Mouse (Mus musculus): ENCODE measurements at regions not wholly inside any gene's neighbourhood (a gene's known extent, or its start where the extent isn't known, plus 50 kb on each side); places are given as distances from the start of the nearest gene placed in this dataset.

DNA sequence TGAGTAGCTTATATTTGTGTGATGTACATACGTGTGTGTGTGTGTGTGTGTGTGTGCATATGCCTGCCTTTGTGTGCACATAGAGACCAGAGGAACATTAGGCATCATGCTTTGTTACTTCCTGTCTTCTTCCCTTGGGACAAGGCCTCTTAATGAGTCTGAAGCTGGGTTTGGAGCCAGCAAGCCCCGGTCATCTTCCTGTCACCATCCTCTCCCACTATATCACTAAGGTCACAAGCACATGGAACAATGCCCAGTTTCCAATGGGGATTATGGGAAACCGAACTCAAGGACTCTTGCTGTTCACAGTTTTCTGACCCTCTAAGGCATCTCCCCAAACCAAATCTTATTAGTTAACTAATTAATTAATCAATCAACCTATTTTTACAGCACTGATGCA, 60.7 kb upstream of the Map4k3 start:
- no peak for DNase-seq

DNA sequence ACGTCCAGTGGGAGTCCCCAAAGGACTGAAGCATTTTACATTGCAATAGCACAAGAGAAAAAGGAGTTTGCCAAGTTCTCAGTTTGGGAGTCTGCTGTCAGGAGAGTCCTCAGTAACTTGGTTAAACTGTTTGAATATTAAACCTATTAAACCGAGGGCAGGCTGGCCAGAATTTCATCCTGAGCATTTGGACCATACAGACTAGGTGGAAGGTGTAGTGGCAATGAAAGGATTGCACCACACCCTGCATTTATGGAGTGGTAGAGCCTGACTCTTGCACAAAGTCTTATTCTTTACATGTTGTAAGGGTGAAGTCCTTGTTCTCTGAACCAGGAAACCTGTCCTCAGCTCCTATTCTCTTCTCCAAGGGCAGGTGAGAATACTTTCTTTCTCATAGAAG, 58.6 kb upstream of the Map4k3 start:
- DNase-seq = no peak

DNA sequence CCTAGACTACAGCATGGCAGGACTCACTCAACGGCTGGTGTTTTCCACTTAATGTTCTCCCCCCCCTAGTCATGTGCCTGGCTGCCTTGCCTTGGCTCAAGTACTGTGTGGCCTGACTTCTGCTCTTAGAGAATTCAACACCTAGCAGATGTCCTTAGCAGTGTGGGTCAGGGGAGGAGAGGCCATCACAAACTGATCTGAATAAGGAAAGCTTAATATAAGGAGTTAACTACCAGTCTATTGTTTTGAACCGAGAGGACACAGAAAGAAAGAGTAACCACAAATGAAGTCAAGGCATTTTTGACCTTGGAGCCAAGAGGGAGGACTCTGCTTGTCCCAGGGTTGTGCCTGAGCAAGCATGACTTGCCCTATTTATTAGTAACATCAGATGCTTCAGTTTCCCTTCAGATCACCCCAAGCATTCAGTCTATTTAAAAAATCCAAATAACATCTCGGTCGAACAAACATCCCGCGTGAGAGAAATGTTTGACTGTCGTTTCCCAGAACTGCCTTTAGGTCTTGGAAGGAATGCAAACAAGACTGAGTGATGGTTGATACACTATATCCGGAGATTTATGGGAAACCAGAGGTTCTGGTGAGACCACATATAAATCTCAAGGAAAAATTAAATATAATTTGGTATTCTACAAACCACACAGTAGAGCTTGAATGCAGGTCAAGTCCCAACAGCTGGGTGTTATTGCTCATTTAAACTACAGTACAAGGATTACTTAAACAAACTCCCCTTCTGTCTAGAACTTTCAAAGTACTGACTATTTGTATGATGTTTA, 58.0 kb upstream of the Map4k3 start:
- DNase-seq = no peak

DNA sequence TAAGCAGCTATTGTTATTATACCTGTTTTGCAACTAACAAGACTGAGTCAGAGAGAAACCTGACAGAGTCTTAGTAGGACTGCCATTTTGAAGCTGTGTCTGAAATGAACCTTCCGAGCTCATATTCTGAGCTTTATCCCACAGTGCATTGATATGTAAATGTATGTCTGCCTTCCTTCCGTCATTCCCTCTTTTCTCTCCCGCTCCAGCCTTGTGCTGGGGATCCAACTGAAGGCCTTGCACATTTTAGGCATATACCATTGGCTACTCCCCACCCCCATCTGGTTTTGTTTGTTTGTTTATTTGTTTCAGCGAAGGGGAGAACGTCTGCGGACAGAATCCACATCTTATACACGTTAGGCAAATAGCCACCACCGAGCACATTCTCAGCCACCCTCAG, 57.2 kb upstream of the Map4k3 start:
- DNase-seq = no peak

DNA sequence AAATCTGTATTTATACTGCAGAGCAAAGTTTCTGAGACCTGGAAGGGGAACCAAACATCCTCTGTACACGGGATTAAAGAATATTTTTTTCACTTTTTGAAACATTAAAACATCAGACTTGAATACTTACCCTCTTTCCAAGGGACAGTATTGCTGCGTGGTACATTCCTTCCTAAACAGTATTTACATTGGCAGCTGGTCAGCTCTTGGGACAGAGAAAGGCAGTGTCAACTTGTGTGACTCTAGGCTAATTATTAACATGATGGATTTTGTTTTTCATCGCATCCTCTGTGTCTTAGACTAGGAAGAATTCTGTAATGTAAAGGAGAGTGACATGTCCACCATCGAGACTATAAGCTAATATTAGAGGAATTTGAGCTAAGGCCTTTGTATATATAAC, 56.8 kb upstream of the Map4k3 start:
- no peak for DNase-seq

DNA sequence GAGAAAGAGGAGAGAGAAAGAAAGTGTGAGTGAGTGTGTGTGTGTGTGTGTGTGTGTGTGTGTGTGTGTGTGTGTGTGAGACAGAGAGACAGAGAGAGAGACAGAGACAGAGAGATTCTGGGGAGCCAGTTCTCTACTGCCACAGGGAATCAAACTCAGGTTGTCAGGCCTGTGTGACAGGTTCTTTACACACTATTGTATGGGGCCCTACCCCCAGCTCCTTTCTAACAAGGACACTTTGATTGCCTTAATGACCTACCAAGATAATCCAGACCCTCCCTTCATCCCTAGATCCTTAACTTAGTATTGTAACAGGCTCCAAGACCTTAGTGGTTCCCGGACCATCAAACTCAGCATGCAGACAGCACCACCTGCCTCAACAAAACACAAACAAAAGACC, 53.9 kb upstream of the Map4k3 start:
- DNase-seq = no peak

DNA sequence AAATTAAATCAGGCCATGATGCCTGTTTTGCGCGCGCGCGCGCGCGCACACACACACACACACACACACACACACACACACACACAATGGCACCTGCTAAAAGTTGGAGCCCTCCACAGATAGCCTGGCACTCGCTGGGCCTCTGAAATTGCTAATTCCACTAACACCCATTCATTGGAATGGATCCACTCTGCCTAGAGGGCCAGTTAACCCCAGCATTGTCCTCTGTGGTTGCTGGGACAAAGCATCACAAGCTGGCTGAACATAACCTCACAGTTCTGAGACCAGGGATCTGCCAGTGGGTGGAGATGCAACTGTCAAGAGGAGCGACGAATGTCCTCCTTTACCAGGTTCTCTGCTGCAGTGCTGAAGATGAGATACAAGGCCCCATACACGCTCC, 53.3 kb upstream of the Map4k3 start:
- DNase-seq = no peak

DNA sequence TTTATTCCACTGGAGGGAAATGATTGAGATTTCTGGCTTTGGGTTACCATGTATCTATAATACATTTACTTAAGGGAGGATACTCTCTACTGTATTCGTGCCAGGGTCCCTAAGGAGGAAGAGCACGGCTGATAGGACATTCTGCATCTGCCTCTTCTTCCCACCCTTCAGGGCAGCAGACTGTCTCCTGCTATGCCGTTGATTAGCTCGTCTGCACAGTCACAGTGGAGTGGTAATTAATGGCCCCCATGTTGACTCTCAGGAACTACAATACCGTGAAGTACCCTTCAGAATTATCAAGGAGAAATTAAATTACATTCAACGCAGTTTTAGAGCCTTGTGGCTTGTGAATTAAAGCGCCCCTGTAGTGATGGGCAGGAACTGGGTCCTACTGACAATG, 52.0 kb upstream of the Map4k3 start:
- no peak for DNase-seq

DNA sequence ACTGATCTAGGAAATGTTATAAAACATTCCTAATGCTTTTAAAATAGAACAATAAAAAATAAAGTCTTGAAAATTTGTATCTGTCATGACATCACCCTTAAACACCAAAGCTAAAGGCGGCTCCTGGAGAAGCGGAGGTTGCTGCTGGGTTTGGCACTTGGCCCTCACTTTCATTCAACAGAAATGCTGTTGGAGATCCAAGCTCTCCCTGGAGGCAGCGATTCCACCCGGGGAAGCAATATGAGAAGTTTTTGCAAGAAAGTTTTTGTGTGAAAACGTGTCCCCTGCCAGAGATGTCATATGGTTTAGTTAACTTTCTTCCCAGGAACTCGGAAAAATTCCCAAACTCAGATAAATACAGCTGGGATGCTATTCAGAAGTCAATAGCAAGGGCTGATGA, 51.5 kb upstream of the Map4k3 start:
- no peak for DNase-seq
